Mouse (Mus musculus) layer of hippocampus, postnatal 10 days (tissue): ENCODE measurements around the gene Caprin2. TPM values are rescaled to one million over a fixed set of nuclear protein-coding genes. Genes with fewer than 3 reads are reported as not detected.

Experiments
- DNase-seq, 2 experiments: peaks; one replicate each; pipeline ENCODE4 v3.0.0; 2021; ENCODE audit warnings: low spot score in 2 of 2
- total RNA-seq, 2 experiments: library from RNA; stranded (reverse); gene quantifications; 2 replicates each; pipeline ENCODE4 v1.2.3; 2021

Gene Caprin2
- total RNA-seq, 2 experiments from 2014 or later, result 9.5 to 9.9 TPM

DNA sequence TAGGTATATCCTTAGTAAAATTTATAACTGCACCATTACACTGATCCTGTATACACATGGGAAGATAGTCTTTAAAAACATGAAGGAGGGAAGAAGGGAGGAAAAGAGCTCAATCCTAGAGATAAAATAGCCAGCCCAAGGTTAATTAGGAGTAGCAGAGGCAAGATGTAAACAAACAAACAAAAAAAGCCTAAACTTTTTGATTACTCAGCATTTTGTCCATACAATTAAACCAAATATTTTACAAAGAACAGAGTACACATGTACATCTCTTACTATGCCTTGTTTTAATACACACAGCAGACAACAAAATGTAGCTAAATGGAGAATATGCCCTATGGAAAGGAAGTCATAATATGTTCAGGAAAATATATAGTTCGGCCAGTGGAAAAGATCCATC is 54.3 kb downstream of the Caprin2 start:
- no peak for DNase-seq

DNA sequence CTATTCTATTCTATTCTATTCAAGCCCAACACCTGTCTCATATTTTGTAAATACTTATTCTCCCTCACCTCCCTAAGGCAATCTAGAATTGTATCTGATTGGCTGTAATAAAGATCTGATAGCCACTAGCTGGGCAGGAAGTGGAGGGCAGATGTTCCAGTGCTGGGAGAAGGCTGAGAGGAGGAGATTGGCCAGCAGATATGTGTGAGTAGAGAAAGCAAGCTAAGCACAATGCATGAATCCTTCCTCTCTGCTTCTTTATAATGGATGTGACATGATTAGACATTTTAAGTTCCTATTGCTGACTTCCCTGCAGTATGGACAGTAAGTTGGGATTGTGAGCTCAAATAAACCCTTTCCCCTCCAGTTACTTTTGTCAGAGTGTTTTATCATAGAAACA is 57.6 kb downstream of the Caprin2 start:
- no peak for DNase-seq

DNA sequence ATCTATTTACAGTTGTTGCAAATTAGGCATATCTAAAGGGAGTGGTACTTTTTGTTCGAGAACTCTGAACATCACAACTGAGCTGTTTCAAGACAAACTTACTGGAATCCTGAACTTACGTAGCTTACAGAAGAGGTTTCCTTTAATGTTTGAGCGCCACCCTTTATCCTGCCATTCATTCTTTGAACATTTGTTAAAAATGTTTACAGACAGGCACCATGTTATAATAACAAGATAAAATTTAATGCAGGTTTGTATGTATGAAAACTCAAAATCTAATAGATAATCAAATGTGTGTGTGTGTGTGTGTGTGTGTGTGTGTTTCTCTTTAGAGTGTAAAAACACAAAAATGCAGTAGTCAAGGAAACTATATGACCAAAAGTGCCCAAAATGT is 64.3 kb downstream of the Caprin2 start:
- no peak for DNase-seq

DNA sequence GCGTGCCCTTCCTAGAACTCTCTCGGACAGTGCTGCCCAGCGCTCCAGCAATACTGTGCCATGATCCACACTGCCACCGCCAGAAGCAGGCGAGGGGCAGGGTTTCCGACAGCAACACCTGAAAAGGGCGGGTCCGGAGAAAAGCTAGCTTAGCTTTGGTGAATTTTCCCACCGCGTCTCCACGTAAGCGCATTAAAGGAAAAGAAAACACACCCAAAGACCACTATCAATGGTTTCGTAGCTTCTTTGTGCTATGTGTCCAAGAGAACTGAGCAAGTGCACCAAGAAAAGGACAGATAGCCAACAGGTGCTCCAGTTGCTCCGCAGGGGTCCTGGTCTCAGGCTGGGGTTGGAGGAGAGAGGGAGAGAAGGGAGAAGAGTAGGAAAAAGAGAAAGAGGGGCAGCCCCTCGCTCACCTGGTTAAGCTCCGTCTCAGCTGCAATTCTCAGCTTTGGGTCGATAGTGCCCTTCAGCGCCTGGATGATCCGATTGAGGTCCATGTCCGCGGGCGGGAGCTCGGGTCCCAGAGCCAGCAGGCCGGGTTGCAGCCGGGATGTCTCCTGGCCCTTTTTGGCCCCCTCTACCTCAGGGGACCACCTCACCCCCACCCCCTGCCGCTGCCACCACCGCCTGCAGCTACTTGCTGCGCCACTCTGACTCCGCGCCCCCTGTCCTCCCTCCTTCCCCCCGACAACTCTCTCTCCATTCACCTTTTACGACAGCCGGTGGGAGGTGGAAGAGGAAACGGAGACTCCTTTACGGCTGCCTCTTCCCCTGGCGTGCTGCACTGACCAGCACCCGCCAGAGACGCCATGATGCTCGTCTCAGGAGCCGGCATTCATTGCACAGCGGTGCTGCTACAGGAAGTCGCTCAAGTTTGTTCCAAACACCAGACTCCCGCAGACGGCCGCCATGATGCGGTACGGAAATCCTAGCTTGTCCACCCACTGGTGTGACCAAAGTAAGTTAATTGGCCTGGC is 65.0 kb downstream of the Caprin2 start, which contains the start of gene Ipo8:
Gene Ipo8, minus strand, starts transcription at position 720 of the 980 bp plus-strand sequence.
- peak; percentile 87 to 90 for DNase-seq

DNA sequence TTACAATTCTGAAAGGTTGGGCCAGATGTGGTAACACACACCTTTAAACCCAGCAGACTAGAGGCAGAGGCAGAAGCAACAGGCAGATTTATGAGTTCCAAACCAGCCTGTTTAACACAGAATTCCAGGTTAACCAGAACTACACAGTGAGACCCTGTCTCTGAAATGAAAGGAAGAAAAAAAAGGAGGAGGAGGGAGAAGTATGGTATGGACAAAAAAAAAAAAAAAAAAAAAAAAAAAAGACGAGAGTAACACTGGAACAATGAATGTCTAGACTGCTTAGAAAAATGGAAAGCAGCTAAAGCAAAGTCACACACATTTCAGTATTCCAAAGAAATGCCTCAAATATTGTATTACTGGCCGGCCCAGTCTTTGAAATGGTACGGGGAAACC is 65.7 kb downstream of the Caprin2 start:
- DNase-seq, result no peak

DNA sequence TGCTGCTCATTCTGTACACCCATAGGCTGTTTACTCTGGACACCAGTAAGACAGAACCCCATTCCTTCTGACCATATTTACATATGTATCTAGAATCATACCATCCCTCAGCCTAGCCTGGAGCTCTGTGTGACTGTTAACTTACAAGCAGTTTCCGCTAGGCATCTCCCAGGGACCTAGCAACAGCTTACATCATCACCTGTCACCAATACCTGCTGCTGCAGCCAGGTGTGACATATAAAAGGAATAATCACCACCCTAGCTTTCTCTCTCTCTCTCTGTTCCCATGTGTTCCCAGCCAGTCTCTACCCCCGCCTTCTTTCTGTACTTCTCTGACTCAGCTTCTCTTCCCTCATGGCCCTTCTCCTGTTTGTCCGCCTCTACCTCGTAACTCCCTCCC is 69.9 kb downstream of the Caprin2 start:
- no peak for DNase-seq

DNA sequence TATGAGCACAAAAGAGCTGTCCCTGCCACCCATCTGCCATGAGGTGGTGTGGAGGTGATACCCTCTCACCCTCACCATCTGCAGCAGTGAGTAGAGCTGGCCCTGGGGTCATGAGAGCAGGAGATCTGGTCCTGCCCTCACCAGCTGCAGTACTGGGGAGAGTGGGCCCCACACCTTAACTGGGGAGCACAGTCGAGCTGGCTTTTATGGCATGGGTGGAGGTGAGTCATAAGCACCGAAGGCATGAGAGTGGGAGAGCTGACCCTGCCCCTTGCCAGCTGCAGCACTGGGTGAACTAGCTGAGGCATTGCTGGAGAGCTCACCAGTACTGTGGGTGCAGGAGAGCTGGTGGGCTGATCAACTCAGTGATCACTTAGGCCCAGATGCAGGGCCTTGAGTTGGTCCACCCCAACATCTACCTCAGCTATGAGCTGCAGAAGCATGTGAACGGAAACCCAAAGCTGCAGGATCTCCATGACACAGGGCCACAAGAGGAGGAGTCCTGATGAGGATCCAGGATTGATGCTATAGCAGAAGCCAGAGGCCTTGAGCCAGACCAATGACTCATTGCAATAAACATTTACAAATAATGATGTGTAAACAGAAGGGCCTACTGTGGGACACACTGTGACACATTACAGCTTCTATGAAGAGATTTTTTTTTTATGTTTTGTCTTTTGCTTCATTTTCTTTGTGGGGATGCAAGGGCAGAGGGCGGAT is 77.3 kb downstream of the Caprin2 start:
- no peak for DNase-seq

DNA sequence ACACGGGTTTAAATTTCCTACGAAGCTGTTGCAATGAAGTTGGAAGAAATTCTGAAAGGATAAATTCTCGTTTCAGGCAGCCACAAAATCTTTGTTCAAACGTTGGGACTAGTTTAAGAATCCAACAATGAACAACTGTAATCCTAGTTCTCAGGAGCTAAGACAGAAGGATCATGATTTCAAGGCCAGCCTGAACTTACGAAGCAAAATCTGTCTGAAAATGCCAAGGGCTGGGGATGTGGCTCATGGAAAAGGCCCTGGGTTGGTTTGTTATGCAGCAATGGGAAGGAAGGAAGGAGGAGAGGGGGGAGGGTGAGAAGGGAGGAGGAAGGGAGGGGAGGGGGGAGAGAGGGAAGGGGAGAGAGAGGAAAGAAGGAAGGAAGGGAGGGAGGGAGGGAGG is 79.3 kb downstream of the Caprin2 start:
- no peak for DNase-seq

DNA sequence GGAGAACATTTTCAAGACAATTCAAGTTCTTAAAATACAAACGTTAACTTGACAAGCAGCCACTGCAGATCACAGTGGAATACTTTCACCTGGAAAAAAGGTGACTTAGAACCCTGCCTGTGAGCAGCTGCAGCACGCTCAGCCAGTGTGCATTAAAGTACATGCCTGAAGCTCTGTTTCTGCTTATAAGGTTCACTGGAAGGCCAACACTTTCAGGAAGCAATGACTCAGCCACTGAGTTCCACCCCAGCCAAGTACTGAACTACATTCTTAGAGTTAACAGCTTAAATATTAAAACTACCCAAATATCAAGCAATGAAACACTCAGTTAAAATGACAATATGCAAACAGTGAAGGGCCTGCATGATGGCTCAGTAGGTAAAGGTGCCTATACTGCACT is 84.9 kb downstream of the Caprin2 start:
- DNase-seq, result no peak

DNA sequence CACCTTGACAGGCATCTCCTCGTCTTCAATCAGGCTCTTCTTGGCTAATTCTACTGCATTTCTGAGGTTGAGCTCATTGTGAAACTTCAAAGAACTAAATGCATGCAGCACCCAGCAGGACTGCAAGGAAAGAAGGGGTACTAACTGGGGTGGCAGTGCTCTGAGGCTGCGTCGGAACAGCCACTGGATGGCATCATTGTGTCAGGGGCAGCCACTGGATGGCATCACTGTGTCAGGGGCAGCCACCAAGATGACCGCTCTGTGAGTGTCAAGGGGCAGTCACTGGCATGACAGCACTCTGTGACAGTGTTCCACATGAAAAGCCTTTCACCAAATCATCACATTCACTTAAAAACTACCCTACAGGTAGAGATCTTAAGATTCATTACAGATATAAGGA is 96.3 kb downstream of the Caprin2 start:
- DNase-seq, result no peak

DNA sequence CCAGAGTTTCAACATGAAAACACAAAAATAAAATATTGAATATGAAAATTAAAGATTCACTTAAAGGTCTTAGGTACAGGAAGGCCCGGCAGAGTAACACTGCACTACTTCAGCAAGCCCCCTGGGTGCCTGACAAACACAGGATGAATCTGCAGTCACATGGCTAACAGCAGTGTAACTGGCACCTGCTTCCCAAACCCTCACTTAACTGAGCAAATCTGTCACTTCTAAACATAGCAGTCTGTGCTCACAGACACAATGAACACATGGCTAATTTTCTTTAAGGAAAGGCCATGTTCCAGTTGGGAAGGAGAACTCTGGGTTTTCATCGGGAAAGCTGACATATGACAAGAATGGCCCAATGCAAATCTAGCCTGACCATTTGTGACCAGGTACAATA is 100.9 kb downstream of the Caprin2 start:
- DNase-seq, result no peak

Other genes starting within 250 kb of the Caprin2 start
- 10 to 100 TPM; 34.0 to 35.5 TPM for gene Ipo8, start 64.8 kb downstream of the Caprin2 start, total RNA-seq
- 10 to 100 TPM in 1 of 2 experiments, 1 to 10 TPM in 1; 9.3 to 10.5 TPM for gene Sinhcaf, start 50.2 kb upstream of the Caprin2 start, total RNA-seq
- 10 to 100 TPM; 35.5 to 40.6 TPM for gene Dennd5b, start 205.4 kb upstream of the Caprin2 start, total RNA-seq
- not detected for gene Gm10203, start 233.9 kb upstream of the Caprin2 start, total RNA-seq
- gene Etfbkmt, start 243.6 kb upstream of the Caprin2 start, total RNA-seq, result 1 to 10 TPM; 2.6 to 3.3 TPM